Mouse (Mus musculus) brain, embryonic 14.5 days (tissue): ENCODE results near the gene Lysmd2.

Experiments
- CTCF ChIP-seq: fragments of 200-500 bp; IDR thresholded peaks from 2 replicates; pipeline ENCODE4 v1.5.1; 2012; ENCODE audit warnings: inconsistent platforms, mild to moderate bottlenecking, moderate library complexity, borderline replicate concordance; ENCODE audit not compliant: insufficient read depth, insufficient read length; ENCODE audit errors: extremely low read depth
- POLR2A ChIP-seq: fragments of 200-500 bp; IDR thresholded peaks from 2 replicates; pipeline ENCODE4 v1.6.1; 2012; ENCODE audit warnings: mild to moderate bottlenecking, inconsistent platforms, borderline replicate concordance; ENCODE audit not compliant: poor library complexity, insufficient read depth, insufficient read length, severe bottlenecking; ENCODE audit errors: extremely low read depth

GRCm38 (mm10) chr9:75607496-75607895 is 18.0 kb upstream of the Lysmd2 start:
- no peak for TF ChIP-seq CTCF
- TF ChIP-seq POLR2A: no peak
